Mouse (Mus musculus): ENCODE results near the gene Rtn1. TPM values are rescaled to one million over a fixed set of nuclear protein-coding genes. Genes with fewer than 3 reads are reported as not detected.

Rtn1 gene
- polyA plus RNA-seq (2015; fragmentation: Nextera tagmentation; extraction: Ambion mirVana) = 1,998 and 2,137 TPM in 2 replicates

DNA sequence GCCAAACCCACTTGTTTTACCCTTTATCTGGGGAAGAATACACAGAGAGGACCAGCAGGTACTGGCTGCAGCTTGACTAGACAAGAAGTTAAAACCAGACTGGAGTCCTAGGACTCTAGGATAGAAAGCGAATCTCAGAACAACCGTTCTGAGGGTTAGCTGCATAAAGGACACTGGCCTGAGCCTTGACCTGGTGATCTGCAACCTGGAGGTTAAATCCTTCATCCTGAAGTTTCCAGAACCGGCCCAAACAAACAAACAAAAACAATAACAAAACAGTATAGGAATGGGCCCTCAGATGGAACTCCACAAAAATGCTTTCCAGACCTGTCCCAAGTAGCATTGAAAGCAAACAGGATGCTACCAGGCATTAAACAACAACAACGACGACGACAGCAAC is at the start of gene Rtn1:
TSS of gene Rtn1 (minus strand) at position 101 of the 400 bp plus-strand sequence.
- peak; percentile 1; the same call in 1 of the 2 replicates for ATAC-seq (ENCODE audit: low read depth)
- H3K4me3 ChIP-seq = peak within 1 kb of the TSS; percentile 74
- H3K4me2 ChIP-seq = peak within 1 kb of the TSS; percentile 77
- H3K9me3 ChIP-seq = no peaks in the 10 kb centered on the region
- H3K36me3 ChIP-seq = no peaks in the 10 kb centered on the region
- H3K27ac ChIP-seq (replicated peaks) = peak within 1 kb of the TSS; percentile 79
- H3K4me1 ChIP-seq (replicated peaks) = peaks cover 22% of the 10 kb centered on the region
- 29% methylated on average over 6 of the region's 6 CpGs for WGBS
- peaks cover 8% of the 10 kb centered on the region; the same call in 1 of the 2 replicates for H3K27me3 ChIP-seq
- peak within 1 kb of the TSS; percentile 82 for H3K9ac ChIP-seq

DNA sequence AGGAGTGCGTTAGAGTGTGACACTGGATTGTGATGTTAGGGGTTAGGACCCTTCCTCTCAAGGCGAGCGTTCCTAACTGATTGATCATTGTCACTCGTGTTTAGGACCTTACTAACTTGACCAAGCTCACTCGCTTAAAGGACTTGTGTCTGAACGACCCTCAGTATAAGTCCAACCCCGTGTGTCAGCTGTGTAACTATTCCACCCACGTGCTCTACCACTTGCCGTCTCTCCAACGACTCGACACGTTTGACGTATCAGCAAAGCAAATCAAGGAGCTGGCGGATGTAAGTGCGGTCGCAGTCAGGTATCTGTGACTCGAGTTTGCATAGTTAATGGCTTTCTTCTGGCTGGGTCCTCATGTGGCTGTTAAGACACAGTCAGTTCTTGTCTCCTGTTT is 45.1 kb upstream of the Rtn1 start:
- no peaks in the 10 kb centered on the region for H3K27me3 ChIP-seq
- WGBS = 80% methylated on average over 17 of the region's 17 CpGs
- H3K4me3 ChIP-seq = no peak overlapping the region
- no peaks in the 10 kb centered on the region for H3K36me3 ChIP-seq
- ATAC-seq (ENCODE audit: low read depth) = no peak
- no peak overlapping the region for H3K9ac ChIP-seq
- H3K9me3 ChIP-seq = no peaks in the 10 kb centered on the region
- H3K4me1 ChIP-seq (replicated peaks) = no peaks in the 10 kb centered on the region
- H3K27ac ChIP-seq (replicated peaks) = no peak overlapping the region
- no peak overlapping the region for H3K4me2 ChIP-seq

DNA sequence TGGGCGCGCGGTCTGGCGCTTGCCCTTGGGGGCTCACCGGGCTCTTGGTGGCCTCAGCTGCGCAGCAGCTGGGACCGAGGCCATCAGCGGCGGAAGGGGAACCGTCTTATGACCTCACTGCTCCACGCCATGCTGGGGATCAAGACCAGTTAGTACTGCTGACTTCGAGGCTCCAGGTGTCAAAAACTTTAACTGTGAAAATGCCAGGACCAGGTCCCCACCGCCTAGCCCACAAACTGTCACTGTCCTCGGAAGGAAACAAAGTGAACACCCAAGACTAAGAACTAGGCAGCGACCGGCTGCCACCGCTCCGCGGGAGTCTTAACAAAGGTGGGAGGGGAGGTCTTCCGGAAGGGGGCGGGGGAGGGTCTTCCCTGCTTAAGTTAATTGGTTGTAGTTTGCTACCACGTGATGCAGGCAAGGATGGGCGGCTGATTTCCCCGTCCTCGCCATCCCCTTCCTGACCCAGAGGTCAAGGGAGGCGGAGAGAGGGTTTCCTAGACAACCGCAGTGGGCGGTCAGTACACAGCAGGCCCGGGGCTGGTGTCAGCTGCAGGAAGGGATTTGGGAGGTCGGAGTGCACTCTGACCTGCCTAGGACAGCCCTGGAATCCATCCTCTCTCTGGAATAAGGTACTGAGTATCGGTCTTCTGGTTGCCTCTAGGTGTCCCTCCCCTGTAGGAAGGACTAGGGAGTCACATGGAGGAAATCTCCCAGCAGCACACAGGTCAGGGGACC is 33.2 kb upstream of the Rtn1 start, which contains the start of gene Lrrc9:
TSS of gene Lrrc9 (plus strand) at position 28 of the 738 bp plus-strand sequence.
- Histone ChIP-seq H3K9ac (peak within 1 kb of the TSS; percentile 69), H3K4me2 (peak within 1 kb of the TSS; percentile 86), H3K4me1 (replicated peaks) (peaks cover 41% of the 10 kb centered on the region), H3K4me3 (peak within 1 kb of the TSS; percentile 51), H3K27me3 (no peaks in the 10 kb centered on the region), H3K9me3 (no peaks in the 10 kb centered on the region), H3K27ac (replicated peaks) (peak within 1 kb of the TSS; percentile 64; the same call in 1 of the 2 replicates), H3K36me3 (no peaks in the 10 kb centered on the region)
- peak; percentile 88 for ATAC-seq (ENCODE audit: low read depth)
- WGBS = under 1% methylated on average over 31 of the region's 31 CpGs

DNA sequence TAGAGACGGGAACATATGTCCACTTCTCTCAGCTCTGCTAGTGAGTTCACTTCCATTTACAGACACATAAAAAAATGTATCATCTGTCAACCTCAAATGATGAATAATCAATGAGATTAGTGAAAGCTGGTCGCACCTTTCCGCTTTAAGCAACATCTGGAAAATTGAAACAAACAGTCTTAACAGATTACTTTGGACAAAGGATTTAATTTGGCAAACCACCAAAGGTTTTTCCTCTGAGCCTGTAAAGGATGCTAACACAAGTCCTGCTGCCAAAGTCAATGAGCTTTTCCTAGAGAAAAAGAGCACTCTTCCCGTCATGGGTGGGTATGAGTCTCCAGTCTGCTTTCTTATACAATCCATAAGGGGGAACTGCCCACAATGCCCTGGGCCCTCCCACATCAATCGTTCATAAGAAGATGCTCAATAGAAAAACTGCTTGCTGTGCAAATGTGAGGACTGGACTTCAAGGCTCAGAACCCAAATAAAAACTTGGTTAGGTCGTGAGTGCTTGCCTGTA is 30.2 kb upstream of the Rtn1 start:
- no peak overlapping the region for H3K27ac ChIP-seq (replicated peaks)
- H3K4me3 ChIP-seq = no peak overlapping the region
- H3K27me3 ChIP-seq = no peaks in the 10 kb centered on the region
- no peaks in the 10 kb centered on the region for H3K36me3 ChIP-seq
- no peak overlapping the region for H3K4me2 ChIP-seq
- 65% methylated on average over 6 of the region's 6 CpGs for WGBS
- no peaks in the 10 kb centered on the region for H3K9me3 ChIP-seq
- ATAC-seq (ENCODE audit: low read depth) = no peak
- peaks cover 44% of the 10 kb centered on the region for H3K4me1 ChIP-seq (replicated peaks)
- no peak overlapping the region for H3K9ac ChIP-seq

DNA sequence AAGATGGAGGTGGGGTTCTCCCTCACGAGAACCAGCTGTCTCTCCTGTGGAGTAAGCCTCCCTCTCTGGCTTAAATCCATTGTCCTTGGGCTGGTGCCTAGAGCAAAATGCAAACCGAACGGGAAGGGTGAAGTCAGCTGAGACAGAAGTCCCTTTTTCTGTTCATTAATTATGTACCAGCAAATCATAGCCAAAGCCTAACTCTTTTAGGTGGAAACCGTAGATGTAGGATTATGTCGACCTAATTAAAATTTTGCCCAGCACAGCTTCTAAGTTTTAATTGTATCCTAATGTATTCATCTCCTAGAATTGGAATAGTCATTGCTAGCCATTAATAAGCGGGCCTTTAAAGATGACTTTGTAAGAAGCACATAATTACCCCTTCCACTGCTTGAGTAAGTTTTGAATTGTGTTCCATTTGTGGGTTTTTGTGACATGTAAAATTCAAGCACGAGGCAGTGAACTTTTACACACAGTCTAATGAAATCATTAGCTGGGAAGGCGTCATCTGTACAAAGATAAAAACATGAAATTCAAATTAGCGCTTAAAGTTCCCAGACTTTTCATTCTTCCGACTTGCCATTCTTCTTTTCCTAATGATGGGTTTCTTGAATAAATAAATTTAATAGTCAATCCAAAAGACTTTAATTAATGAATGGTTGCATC is 29.0 kb upstream of the Rtn1 start:
- no peaks in the 10 kb centered on the region for H3K9me3 ChIP-seq
- ATAC-seq (ENCODE audit: low read depth) = no peak
- H3K27ac ChIP-seq (replicated peaks) = peak overlapping the region; percentile 42; the same call in 1 of the 2 replicates
- H3K9ac ChIP-seq = no peak overlapping the region
- H3K4me3 ChIP-seq = no peak overlapping the region
- no peak overlapping the region for H3K4me2 ChIP-seq
- peaks cover 41% of the 10 kb centered on the region for H3K4me1 ChIP-seq (replicated peaks)
- WGBS = 52% methylated on average over 10 of the region's 10 CpGs
- no peaks in the 10 kb centered on the region for H3K27me3 ChIP-seq
- no peaks in the 10 kb centered on the region for H3K36me3 ChIP-seq

DNA sequence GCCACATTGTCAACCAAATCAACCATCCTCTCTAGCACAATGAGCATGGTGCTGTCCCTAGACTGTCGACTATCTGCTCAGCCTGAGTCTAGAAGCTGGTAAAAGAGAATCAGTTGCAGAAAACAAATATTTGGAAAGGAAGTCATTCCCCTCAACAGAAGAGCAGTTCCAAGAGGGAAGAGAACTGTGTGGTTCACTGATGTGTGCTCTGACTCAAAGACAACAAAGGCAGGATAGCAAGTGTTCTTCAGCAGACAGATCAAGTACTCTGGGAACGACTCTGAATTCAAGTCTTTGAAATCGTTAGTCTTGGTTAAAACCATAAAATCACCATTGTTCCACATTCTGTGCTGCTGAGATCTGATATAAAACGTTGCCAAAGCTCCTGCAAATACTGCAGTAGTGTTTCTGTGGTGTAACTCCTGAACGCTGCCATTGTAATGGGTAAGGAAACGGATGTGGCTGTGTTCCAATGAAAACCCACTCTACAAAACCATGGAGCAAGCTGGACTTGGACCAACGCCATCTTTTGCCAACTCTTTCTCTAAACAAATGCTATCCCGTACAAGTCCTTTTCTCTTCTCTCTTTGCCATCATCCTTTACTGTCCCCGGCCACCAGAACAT is 24.5 kb upstream of the Rtn1 start:
- no peak overlapping the region for H3K4me2 ChIP-seq
- H3K4me1 ChIP-seq (replicated peaks) = peaks cover 13% of the 10 kb centered on the region; the same call in 1 of the 2 replicates
- 46% methylated on average over 9 of the region's 9 CpGs for WGBS
- H3K27ac ChIP-seq (replicated peaks) = peak overlapping the region; percentile 38; the same call in 1 of the 2 replicates
- no peak; the same call in 1 of the 2 replicates for ATAC-seq (ENCODE audit: low read depth)
- H3K9ac ChIP-seq = no peak overlapping the region
- H3K4me3 ChIP-seq = no peak overlapping the region
- H3K9me3 ChIP-seq = no peaks in the 10 kb centered on the region
- H3K27me3 ChIP-seq = no peaks in the 10 kb centered on the region
- H3K36me3 ChIP-seq = no peaks in the 10 kb centered on the region

DNA sequence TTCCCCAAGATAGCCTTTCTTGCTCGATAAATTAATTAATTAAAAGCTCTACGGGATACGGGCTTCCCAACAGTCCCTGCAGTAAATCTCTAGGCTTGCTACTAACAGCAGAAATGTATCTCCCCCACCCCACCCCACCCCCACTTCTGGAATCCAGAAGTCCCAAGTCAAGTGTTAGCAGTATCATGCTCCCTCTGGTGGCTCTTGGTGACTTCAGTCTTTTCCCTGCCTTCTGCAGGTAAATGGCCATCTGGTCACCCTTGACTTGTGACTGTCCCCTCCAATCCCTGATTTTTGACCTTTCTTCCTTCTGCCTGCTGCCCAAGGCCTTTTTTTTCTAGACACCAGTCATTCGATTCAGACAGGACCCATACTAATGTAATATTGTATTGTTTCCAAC is 23.4 kb upstream of the Rtn1 start:
- WGBS = 73% methylated on average over 4 of the region's 4 CpGs
- no peak for ATAC-seq (ENCODE audit: low read depth)
- no peaks in the 10 kb centered on the region for H3K27me3 ChIP-seq

DNA sequence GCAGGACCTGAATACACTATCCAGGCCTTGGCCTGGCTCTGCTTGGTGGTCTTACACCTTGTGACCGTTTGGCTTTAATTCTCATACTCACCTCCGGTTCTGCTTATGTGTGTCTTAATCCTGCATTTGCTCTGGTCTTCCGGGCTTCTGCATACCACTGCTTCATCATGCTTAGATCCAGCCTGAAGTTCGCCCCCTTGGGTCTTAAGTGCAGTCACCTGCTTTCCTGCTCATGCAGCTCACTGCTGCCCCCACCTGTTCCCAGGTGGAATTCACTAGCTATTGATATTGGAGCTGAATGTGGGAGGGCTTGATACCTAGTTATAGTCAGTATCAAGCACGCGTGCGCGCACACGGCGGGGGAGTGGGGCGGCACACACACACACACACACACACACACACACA is 18.9 kb upstream of the Rtn1 start:
- Histone ChIP-seq H3K4me2 (peak overlapping the region; percentile 21; the same call in 1 of the 2 replicates), H3K9ac (no peak overlapping the region), H3K27ac (replicated peaks) (no peak overlapping the region), H3K9me3 (no peaks in the 10 kb centered on the region), H3K36me3 (no peaks in the 10 kb centered on the region), H3K27me3 (no peaks in the 10 kb centered on the region), H3K4me1 (replicated peaks) (no peaks in the 10 kb centered on the region), H3K4me3 (no peak overlapping the region)
- peak; percentile 61 for ATAC-seq (ENCODE audit: low read depth)
- 24% methylated on average over 11 of the region's 11 CpGs for WGBS

More for the DNA sequence above, 23.4 kb upstream of the Rtn1 start:
- no peak overlapping the region for H3K4me3 ChIP-seq
- H3K36me3 ChIP-seq = no peaks in the 10 kb centered on the region
- no peak overlapping the region for H3K9ac ChIP-seq
- H3K9me3 ChIP-seq = no peaks in the 10 kb centered on the region
- H3K4me1 ChIP-seq (replicated peaks) = peaks cover 5% of the 10 kb centered on the region; the same call in 1 of the 2 replicates
- H3K27ac ChIP-seq (replicated peaks) = no peak overlapping the region
- no peak overlapping the region for H3K4me2 ChIP-seq

DNA sequence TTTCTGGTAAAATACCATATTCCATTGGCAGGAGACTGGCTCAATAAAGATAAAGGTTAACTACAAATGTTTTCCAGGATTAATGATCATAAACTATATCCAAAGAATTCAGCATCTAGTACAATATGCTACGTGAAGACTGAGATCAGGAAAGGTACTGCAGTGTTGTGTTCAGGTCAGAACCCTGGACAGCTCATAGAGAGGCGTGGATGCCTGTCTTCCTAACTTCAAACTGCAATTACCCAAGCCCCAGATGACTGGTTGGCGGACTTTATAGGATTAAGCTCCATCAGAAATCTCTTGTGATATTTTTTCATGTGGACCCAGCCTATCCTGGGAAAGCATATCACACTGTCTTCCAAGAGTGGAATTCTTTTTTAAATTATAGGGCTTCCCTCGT is 13.8 kb upstream of the Rtn1 start:
- no peak overlapping the region for H3K9ac ChIP-seq
- H3K4me3 ChIP-seq = no peak overlapping the region
- H3K9me3 ChIP-seq = no peaks in the 10 kb centered on the region
- no peak overlapping the region for H3K4me2 ChIP-seq
- 54% methylated on average over 4 of the region's 4 CpGs for WGBS
- no peaks in the 10 kb centered on the region for H3K27me3 ChIP-seq
- no peak overlapping the region for H3K27ac ChIP-seq (replicated peaks)
- no peak for ATAC-seq (ENCODE audit: low read depth)
- no peaks in the 10 kb centered on the region for H3K4me1 ChIP-seq (replicated peaks)
- H3K36me3 ChIP-seq = no peaks in the 10 kb centered on the region

DNA sequence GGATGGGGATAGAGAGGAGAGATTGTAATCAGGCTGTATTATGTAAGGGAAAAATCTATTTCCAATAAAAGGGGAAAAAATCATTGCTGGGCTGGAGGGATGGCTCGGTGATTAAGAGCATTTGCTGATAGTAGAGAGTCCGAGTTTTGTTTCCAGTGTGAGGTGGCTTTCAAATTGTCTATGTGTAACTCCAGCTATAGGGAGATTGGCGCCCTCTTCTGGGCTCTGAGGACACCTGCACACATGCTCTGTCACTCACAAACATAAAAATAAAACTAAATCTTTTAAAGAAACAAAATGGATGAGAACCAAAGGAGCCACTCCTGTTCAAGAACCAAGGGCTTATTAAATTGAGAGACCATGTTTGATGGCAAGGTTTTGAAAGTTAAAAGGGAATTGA is 8.9 kb upstream of the Rtn1 start:
- ATAC-seq (ENCODE audit: low read depth) = no peak
- H3K9ac ChIP-seq = no peak overlapping the region
- no peaks in the 10 kb centered on the region for H3K4me1 ChIP-seq (replicated peaks)
- H3K36me3 ChIP-seq = no peaks in the 10 kb centered on the region
- no peaks in the 10 kb centered on the region for H3K27me3 ChIP-seq
- 0 out of 2 replicates have a peak, but pooled peaks cover 2% of the 10 kb centered on the region for H3K9me3 ChIP-seq
- H3K4me3 ChIP-seq = no peak overlapping the region
- H3K27ac ChIP-seq (replicated peaks) = no peak overlapping the region
- WGBS = 36% methylated on average over 3 of the region's 3 CpGs
- no peak overlapping the region for H3K4me2 ChIP-seq

DNA sequence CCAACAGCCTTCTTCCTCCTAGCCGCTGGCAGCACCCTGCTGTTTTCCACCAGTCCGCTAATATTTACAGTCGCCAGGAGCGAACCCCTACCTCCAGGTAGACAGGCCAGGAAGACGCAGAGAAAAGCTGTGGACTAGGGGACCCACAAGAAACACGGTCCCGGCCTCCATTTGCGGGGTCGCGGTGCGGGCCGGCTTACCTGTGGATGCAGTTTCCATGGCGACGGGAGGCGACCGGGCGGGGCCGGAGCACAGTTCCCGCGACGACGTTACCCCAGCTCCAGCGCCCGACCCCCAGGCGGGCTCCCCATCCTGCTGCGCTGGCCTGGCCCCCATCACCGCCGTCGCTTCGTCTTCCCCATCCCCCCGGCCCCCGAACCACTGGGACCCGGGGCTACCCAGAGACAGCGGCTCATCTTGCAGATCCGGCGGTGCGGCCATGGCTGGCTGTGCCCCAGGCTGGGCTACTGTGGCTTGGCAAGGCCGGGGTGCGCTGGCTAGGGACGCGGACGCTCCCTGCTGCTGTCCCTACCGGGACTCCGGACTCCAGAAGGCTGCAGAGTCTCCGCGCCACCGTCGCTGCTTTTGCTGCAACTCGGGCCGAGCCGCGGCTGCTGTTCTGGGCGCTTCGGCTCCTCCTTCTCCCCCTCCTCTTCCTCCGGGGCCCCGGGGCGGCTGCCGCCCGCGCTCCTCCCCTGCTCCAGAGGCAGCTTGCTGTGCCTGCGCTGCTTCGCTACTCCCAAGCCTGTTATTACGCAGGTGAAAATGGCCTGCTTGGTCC is 553 bp downstream of the Rtn1 start:
- WGBS = under 1% methylated on average over 63 of the region's 63 CpGs
- H3K36me3 ChIP-seq = no peaks in the 10 kb centered on the region

More for the DNA sequence above, 553 bp downstream of the Rtn1 start:
- peaks cover 8% of the 10 kb centered on the region; the same call in 1 of the 2 replicates for H3K27me3 ChIP-seq
- peak; percentile 86 for ATAC-seq (ENCODE audit: low read depth)
- peak overlapping the region; percentile 74 for H3K4me3 ChIP-seq
- H3K9me3 ChIP-seq = no peaks in the 10 kb centered on the region
- peak overlapping the region; percentile 77 for H3K4me2 ChIP-seq
- peak overlapping the region; percentile 79 for H3K27ac ChIP-seq (replicated peaks)
- peaks cover 22% of the 10 kb centered on the region for H3K4me1 ChIP-seq (replicated peaks)
- H3K9ac ChIP-seq = peak overlapping the region; percentile 82
